Mouse (Mus musculus): ENCODE data around the gene Fasl. TPM values are rescaled to one million over a fixed set of nuclear protein-coding genes. Genes with fewer than 3 reads are reported as not detected.

The Fasl gene
- polyA plus RNA-seq (2015; fragmentation: Nextera tagmentation; extraction: Ambion mirVana), result 0.17 and 0.18 TPM in 2 replicates

DNA sequence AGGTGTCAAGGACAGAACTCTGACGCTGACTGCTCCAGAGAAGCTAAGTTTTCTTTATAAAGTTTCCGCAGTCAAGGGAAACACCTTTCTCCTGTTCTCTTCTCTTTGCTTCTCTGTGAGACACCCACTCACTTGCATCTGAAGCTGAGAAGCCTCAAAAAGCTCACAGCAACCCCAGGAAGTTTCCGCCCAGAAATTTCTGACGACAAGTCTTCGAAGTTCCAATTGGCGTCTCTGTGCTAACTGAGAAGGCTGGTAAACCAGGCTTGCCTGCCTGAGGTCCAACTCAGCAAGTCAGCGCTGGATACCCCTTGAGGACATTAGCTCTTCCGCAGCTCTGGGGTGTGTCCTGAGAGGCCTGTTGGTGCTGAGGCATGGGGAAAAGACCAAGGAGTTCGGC is at the start of gene Fasl:
TSS of gene Fasl (minus strand) at position 157 of the 400 bp plus-strand sequence.
- no peaks in the 10 kb centered on the region for H3K36me3 ChIP-seq
- H3K4me2 ChIP-seq (replicated peaks), result no peak within 1 kb of the TSS
- no peaks in the 10 kb centered on the region for H3K27me3 ChIP-seq
- H3K4me1 ChIP-seq, result no peaks in the 10 kb centered on the region
- H3K27ac ChIP-seq (replicated peaks), result no peak within 1 kb of the TSS
- H3K4me3 ChIP-seq, result no peak within 1 kb of the TSS
- H3K9ac ChIP-seq (replicated peaks), result no peak within 1 kb of the TSS
- no peaks in the 10 kb centered on the region for H3K9me3 ChIP-seq
- WGBS, result 92% methylated on average over 9 of the region's 9 CpGs
- ATAC-seq (replicated peaks), result no peak

DNA sequence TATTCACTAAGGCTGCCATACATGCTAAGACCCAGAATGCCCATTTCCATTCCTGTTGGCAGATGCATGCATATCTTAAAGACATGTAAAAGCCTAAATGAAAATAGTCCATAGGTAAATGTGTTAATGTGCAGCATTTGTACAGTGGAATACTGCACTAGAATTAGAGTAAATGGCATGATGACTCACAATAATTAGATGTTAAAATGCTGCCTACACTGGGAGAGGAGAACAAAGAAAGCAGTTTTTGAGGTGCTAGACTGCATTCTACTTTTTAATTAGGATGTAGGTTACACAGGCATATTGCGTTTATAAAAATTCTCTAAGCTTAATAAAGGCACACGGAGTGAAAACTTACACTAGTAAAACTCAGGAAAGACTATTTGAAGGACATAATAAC is 38.4 kb upstream of the Fasl start:
- no peak overlapping the region for H3K4me2 ChIP-seq (replicated peaks)
- no peak overlapping the region for H3K4me3 ChIP-seq
- H3K9me3 ChIP-seq, result no peaks in the 10 kb centered on the region
- H3K27me3 ChIP-seq, result no peaks in the 10 kb centered on the region
- H3K36me3 ChIP-seq, result peaks cover 20% of the 10 kb centered on the region
- H3K27ac ChIP-seq (replicated peaks), result peak overlapping the region; percentile 52
- H3K4me1 ChIP-seq, result peaks cover 3% of the 10 kb centered on the region
- H3K9ac ChIP-seq (replicated peaks), result no peak overlapping the region
- 53% methylated on average over 2 of the region's 2 CpGs for WGBS
- peak; percentile 71 for ATAC-seq (replicated peaks)

- Histone ChIP-seq H3K9ac (replicated peaks) (no peak overlapping the region), H3K4me1 (no peaks in the 10 kb centered on the region), H3K27me3 (no peaks in the 10 kb centered on the region), H3K9me3 (no peaks in the 10 kb centered on the region), H3K27ac (replicated peaks) (no peak overlapping the region), H3K4me3 (no peak overlapping the region), H3K36me3 (no peaks in the 10 kb centered on the region; the same call in 1 of the 2 replicates), H3K4me2 (replicated peaks) (no peak overlapping the region)
- whole genome bisulfite sequencing, result 89% methylated on average over 5 of the region's 5 CpGs
- no peak for ATAC-seq (replicated peaks)
Observed at GRCm38 (mm10) chr1:161809428-161809827, 21.1 kb upstream of the Fasl start.

- no peak for ATAC-seq (replicated peaks)
- Histone ChIP-seq H3K27ac (replicated peaks) (no peak overlapping the region), H3K36me3 (no peaks in the 10 kb centered on the region; the same call in 1 of the 2 replicates), H3K4me2 (replicated peaks) (no peak overlapping the region), H3K27me3 (no peaks in the 10 kb centered on the region), H3K9ac (replicated peaks) (no peak overlapping the region), H3K4me3 (no peak overlapping the region), H3K4me1 (no peaks in the 10 kb centered on the region), H3K9me3 (no peaks in the 10 kb centered on the region)
- 80% methylated on average over 6 of the region's 6 CpGs for WGBS
Observed at GRCm38 (mm10) chr1:161808980-161809379, 20.7 kb upstream of the Fasl start.

DNA sequence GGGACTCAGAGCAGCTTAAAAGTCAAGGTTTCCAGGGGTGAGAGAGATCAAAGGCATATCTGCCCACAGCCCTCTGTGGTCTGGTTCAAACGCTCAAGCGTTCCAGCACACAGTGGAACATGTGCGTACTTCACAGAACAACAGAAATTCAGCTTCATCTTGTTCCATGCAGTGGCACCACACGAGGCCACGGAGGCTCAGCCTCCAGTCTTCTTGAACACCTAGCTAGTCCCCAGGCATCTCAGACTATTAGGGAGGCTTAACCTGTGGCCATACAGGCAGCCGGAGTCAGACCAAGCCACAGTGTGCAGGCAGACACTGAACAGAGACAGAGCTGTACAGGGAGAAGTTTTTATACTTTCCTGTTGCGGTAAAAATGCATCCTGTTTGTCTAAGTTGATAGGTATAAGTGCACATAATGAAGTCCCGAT is 16.3 kb upstream of the Fasl start:
- no peak overlapping the region for H3K9ac ChIP-seq (replicated peaks)
- H3K27me3 ChIP-seq, result no peaks in the 10 kb centered on the region
- WGBS, result 89% methylated on average over 8 of the region's 8 CpGs
- no peak overlapping the region for H3K27ac ChIP-seq (replicated peaks)
- H3K4me2 ChIP-seq (replicated peaks), result no peak overlapping the region
- no peaks in the 10 kb centered on the region for H3K36me3 ChIP-seq
- ATAC-seq (replicated peaks), result no peak
- no peaks in the 10 kb centered on the region for H3K4me1 ChIP-seq
- H3K4me3 ChIP-seq, result no peak overlapping the region
- H3K9me3 ChIP-seq, result no peaks in the 10 kb centered on the region

DNA sequence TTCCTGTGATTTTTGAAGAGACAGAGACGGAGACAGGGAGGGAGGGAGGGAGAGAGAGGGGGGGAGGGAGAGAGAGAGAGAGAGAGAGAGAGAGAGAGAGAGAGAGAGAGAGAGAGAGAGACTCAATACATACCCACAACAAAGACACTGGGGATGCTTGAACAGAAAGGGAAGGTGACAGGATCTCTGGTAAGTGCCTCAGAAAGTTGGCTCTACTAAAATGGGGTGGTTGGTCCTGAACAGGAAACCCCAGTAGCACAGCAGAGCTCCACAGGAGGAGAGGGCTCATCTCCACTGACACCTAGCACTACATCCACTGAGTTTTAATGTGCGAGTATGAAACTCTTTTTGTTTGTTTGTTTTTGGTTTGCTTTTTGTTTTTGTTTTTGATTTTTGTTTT is 13.0 kb upstream of the Fasl start:
- H3K27me3 ChIP-seq, result no peaks in the 10 kb centered on the region
- no peak overlapping the region for H3K9ac ChIP-seq (replicated peaks)
- no peak for ATAC-seq (replicated peaks)
- no peaks in the 10 kb centered on the region for H3K36me3 ChIP-seq
- H3K4me1 ChIP-seq, result no peaks in the 10 kb centered on the region
- no peak overlapping the region for H3K27ac ChIP-seq (replicated peaks)
- 85% methylated on average over 2 of the region's 2 CpGs for WGBS
- no peak overlapping the region for H3K4me2 ChIP-seq (replicated peaks)
- no peak overlapping the region for H3K4me3 ChIP-seq
- no peaks in the 10 kb centered on the region for H3K9me3 ChIP-seq

DNA sequence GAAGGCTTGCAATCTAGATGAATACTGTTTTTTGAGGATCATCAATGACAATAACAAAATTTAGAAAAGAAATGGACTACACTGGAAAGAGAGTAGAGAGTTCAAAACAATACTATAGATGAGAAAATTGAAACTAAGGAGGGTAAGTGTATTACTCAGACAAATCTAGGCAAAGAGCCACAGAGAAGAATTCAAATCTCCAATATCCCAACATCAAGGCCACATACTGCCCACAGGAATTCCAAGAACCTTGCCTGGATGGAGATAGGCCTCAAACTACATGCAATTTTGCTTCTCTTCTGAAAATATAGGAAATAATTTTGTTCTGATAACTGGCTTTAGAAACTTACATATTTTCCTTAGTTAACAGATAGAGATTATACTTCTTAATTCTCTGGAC is 12.0 kb upstream of the Fasl start:
- no peaks in the 10 kb centered on the region for H3K4me1 ChIP-seq
- ATAC-seq (replicated peaks), result no peak
- no peak overlapping the region for H3K9ac ChIP-seq (replicated peaks)
- no peak overlapping the region for H3K4me2 ChIP-seq (replicated peaks)
- no peaks in the 10 kb centered on the region for H3K9me3 ChIP-seq
- H3K4me3 ChIP-seq, result no peak overlapping the region
- no peak overlapping the region for H3K27ac ChIP-seq (replicated peaks)
- no peaks in the 10 kb centered on the region for H3K36me3 ChIP-seq
- H3K27me3 ChIP-seq, result no peaks in the 10 kb centered on the region

DNA sequence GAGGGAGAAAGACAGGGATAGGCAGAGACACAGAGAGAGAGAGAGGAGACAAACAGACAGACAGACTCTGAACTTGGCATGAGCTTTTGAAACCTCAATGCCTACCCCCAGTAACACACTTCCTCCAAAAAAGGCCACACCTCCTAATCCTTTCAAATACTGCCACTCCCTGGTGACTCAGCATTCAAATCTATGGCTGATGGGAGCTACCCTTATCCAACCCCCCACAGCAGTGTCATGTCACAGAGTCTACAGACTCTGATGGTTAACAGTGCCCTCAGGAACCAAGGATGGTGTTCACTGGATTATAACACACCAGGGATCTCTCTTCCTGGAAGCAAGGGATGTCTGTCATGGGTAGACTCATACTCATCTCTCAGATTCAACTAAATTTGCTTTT is 11.5 kb upstream of the Fasl start:
- Histone ChIP-seq H3K36me3 (no peaks in the 10 kb centered on the region), H3K27me3 (no peaks in the 10 kb centered on the region), H3K4me2 (replicated peaks) (no peak overlapping the region), H3K9ac (replicated peaks) (no peak overlapping the region), H3K9me3 (no peaks in the 10 kb centered on the region), H3K4me1 (no peaks in the 10 kb centered on the region), H3K4me3 (no peak overlapping the region), H3K27ac (replicated peaks) (no peak overlapping the region)
- ATAC-seq (replicated peaks), result no peak

GRCm38 (mm10) chr1:161798866-161799265 is 10.6 kb upstream of the Fasl start:
- Histone ChIP-seq H3K27me3 (no peaks in the 10 kb centered on the region), H3K9ac (replicated peaks) (no peak overlapping the region), H3K27ac (replicated peaks) (no peak overlapping the region), H3K4me1 (no peaks in the 10 kb centered on the region), H3K9me3 (no peaks in the 10 kb centered on the region), H3K4me2 (replicated peaks) (no peak overlapping the region), H3K4me3 (no peak overlapping the region), H3K36me3 (no peaks in the 10 kb centered on the region)
- 86% methylated on average over 3 of the region's 3 CpGs for WGBS
- no peak for ATAC-seq (replicated peaks)

- H3K9me3 ChIP-seq, result no peaks in the 10 kb centered on the region
- H3K4me2 ChIP-seq (replicated peaks), result no peak overlapping the region
- no peak overlapping the region for H3K9ac ChIP-seq (replicated peaks)
- no peak overlapping the region for H3K4me3 ChIP-seq
- no peaks in the 10 kb centered on the region for H3K27me3 ChIP-seq
- no peaks in the 10 kb centered on the region for H3K4me1 ChIP-seq
- no peak for ATAC-seq (replicated peaks)
- H3K27ac ChIP-seq (replicated peaks), result no peak overlapping the region
- 87% methylated on average over 10 of the region's 10 CpGs for WGBS
- H3K36me3 ChIP-seq, result no peaks in the 10 kb centered on the region
Observed at GRCm38 (mm10) chr1:161794447-161795211, 6.3 kb upstream of the Fasl start.

- no peak for ATAC-seq (replicated peaks)
- Histone ChIP-seq H3K27ac (replicated peaks) (no peak overlapping the region), H3K36me3 (no peaks in the 10 kb centered on the region), H3K4me1 (no peaks in the 10 kb centered on the region), H3K9ac (replicated peaks) (no peak overlapping the region), H3K4me3 (no peak overlapping the region), H3K9me3 (no peaks in the 10 kb centered on the region), H3K27me3 (no peaks in the 10 kb centered on the region), H3K4me2 (replicated peaks) (no peak overlapping the region)
- 86% methylated on average over 3 of the region's 3 CpGs for WGBS
Observed at GRCm38 (mm10) chr1:161793321-161793720, 5.0 kb upstream of the Fasl start.

GRCm38 (mm10) chr1:161792687-161792969 is 4.3 kb upstream of the Fasl start:
- no peaks in the 10 kb centered on the region for H3K4me1 ChIP-seq
- WGBS, result 92% methylated on average over 4 of the region's 4 CpGs
- no peaks in the 10 kb centered on the region for H3K27me3 ChIP-seq
- ATAC-seq (replicated peaks), result no peak
- H3K4me2 ChIP-seq (replicated peaks), result no peak overlapping the region
- no peak overlapping the region for H3K9ac ChIP-seq (replicated peaks)
- no peak overlapping the region for H3K4me3 ChIP-seq
- H3K9me3 ChIP-seq, result no peaks in the 10 kb centered on the region
- H3K27ac ChIP-seq (replicated peaks), result no peak overlapping the region
- no peaks in the 10 kb centered on the region for H3K36me3 ChIP-seq
